9 mouse cellular contexts compared by ENCODE assay signal in the genomic region with DNA sequence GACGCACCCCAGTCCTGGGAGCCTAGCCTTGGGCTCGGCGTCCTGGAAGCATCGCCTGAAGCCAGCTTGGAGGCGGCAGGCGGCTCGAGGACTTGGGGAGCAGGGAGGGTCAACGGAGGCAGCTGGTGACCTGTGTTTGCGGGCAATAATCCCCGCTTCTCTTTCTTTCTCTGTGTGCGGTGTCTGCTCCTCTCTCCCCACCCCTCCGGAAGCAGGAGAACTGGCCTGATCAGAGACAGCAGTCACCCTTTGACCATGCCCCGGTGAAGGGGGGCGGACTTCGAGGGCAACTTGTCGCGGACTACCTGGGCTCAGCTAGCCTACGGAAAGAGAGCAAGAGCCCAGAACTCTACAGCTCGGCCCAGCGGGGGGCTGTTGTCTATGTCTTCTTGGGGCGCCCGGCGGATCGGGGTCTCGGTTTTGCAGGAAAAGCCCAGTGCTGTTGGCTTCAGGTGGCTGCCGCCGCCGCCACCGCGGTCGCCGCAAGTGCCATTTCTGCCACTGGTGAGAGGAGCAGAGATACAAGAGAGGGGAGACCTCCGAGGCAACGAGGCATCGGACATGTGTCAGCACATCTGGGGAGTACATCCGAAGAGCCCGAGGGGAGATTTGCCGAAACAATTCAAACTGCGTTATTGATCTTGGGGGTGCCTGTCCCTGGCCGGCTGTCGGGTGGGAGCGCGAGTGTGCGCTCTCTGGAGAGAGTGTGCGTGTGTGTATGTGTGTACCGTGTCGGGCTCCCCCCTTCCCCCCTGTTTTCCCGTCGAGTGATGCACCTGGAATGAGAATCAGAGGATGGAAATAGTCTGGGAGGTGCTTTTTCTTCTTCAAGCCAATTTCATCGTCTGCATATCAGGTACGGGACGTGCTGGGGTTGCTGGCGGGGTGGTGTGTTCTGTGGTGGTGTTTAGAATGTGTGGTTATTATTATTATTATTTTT. TPM values are rescaled to one million over a fixed set of nuclear protein-coding genes. Genes with fewer than 3 reads are reported as not detected.
A peak's percentile ranks its signal among the peaks of the same experiment; 100 is the strongest.
DNase-seq lines count a peak whose midpoint lies in the region; ATAC-seq and TF ChIP-seq lines count a peak whose summit lies in the region.
"Had no signal": no experiment of that assay in that cellular context is flagged by ENCODE, and none has a peak within 500 bp of the region (broad histone marks: within the 10 kb centered on the region; RNA-seq: fewer than 3 reads in every experiment).

No protein-coding gene starts in this region.

- 0 out of 2 replicates have a peak, but pooled peaks cover 6% of the 10 kb centered on the region for H3K4me1 ChIP-seq in hindbrain, embryonic 11.5 days (replicated peaks; ENCODE audit: control insufficient read depth, insufficient read depth, low read length)
- H3K4me1 ChIP-seq in midbrain, embryonic 15.5 days, result peaks cover 29% of the 10 kb centered on the region

- peak overlapping the region; percentile 71 for H3K4me3 ChIP-seq in left cerebral cortex, adult 2 months
- peak overlapping the region; percentile 58 for H3K4me3 ChIP-seq in hindbrain, embryonic 11.5 days (ENCODE audit: low read depth, low read length)
- H3K4me3 ChIP-seq in midbrain, embryonic 15.5 days, result peak overlapping the region; percentile 79

- H3K9ac ChIP-seq in hindbrain, embryonic 11.5 days (ENCODE audit: low read depth, low read length), result peak overlapping the region; percentile 34; the same call in 1 of the 2 replicates
- peak overlapping the region; percentile 54 for H3K9ac ChIP-seq in midbrain, embryonic 15.5 days
- H3K9ac ChIP-seq: liver, embryonic 14.5 days had no signal

- under 1% methylated on average over 53 of the region's 53 CpGs for WGBS in hindbrain, embryonic 11.5 days
- WGBS in midbrain, embryonic 15.5 days, result 1% methylated on average over 53 of the region's 53 CpGs

- DNase-seq in left cerebral cortex, adult 2 months (ENCODE audit: extremely low spot score in 1 of 2, low spot score in 2 of 2), result peak in 1 of 2 experiments; percentile 32
- no peak for DNase-seq in left cerebral cortex, adult 11 months (ENCODE audit: low spot score)
- DNase-seq in cerebellum, postnatal 25 days, result peak; percentile 77
- DNase-seq in hindbrain, embryonic 11.5 days (ENCODE audit: low spot score), result peak; percentile 67
- DNase-seq in ovary, postnatal 10 days (ENCODE audit: low spot score), result no peak
- no peak for DNase-seq in lung, postnatal 25 days (ENCODE audit: low spot score)

- no peaks in the 10 kb centered on the region for H3K9me3 ChIP-seq in hindbrain, embryonic 11.5 days (ENCODE audit: control insufficient read depth, low read length)
- no peaks in the 10 kb centered on the region for H3K9me3 ChIP-seq in midbrain, embryonic 15.5 days

- peak overlapping the region; percentile 98 for H3K4me2 ChIP-seq in hindbrain, embryonic 11.5 days (replicated peaks; ENCODE audit: low read depth, low read length)
- peak overlapping the region; percentile 92 for H3K4me2 ChIP-seq in midbrain, embryonic 15.5 days

- no peaks in the 10 kb centered on the region for H3K36me3 ChIP-seq in hindbrain, embryonic 11.5 days (ENCODE audit: control insufficient read depth, insufficient read depth, low read length)
- no peaks in the 10 kb centered on the region for H3K36me3 ChIP-seq in midbrain, embryonic 15.5 days (replicated peaks)

- no peak for TF ChIP-seq CTCF in left cerebral cortex, adult 2 months (IDR thresholded peaks at IDR 0.05)

- peak overlapping the region; percentile 96 for H3K27ac ChIP-seq in left cerebral cortex, adult 2 months
- H3K27ac ChIP-seq in hindbrain, embryonic 11.5 days (ENCODE audit: low read depth, low read length), result no peak overlapping the region
- peak overlapping the region; percentile 84 for H3K27ac ChIP-seq in midbrain, embryonic 15.5 days
- H3K27ac ChIP-seq: liver, embryonic 14.5 days had no signal

- peaks cover 32% of the 10 kb centered on the region for H3K27me3 ChIP-seq in hindbrain, embryonic 11.5 days (ENCODE audit: control insufficient read depth, insufficient read depth, low read length)
- H3K27me3 ChIP-seq in midbrain, embryonic 15.5 days (replicated peaks), result peaks cover 3% of the 10 kb centered on the region; the same call in 1 of the 2 replicates

- ATAC-seq in hindbrain, embryonic 11.5 days (ENCODE audit: low FRiP score), result peak; percentile 40
- ATAC-seq in midbrain, embryonic 15.5 days (replicated peaks), result peak; percentile 25; the same call in 1 of the 2 replicates
- ATAC-seq in erythroblast, adult 5-6 weeks (replicated peaks; ENCODE audit: low FRiP score, poor library complexity, severe bottlenecking), result no peak

- intact Hi-C loops in left cerebral cortex, adult 2 months (cut with DNase I), result loop anchor here (5.0 to 10.0 kb wide), 2 partner anchors 695 to 713 kb away; no protein-coding TSS in a partner anchor

RNA-seq across cellular contexts. Expression of a gene that starts 1.9 kb away (rescaled TPM):
- 100 to 1,000 TPM; 144 to 153 TPM for total RNA-seq in left cerebral cortex, adult 2 months (2021)
- polyA plus RNA-seq in hindbrain, embryonic 11.5 days (2014; fragmentation: Nextera tagmentation; extraction: Ambion mirVana), result 4.9 and 5.8 TPM in 2 replicates
- polyA plus RNA-seq in midbrain, embryonic 15.5 days (2015; fragmentation: Nextera tagmentation; extraction: Ambion mirVana), result 41.7 and 47.7 TPM in 2 replicates
- total RNA-seq in erythroblast, adult 5-6 weeks (2015; ENCODE audit: low replicate concordance), result not detected in 2 replicates
- total RNA-seq in erythroblast, adult 5-6 weeks (2017; ENCODE audit: low replicate concordance), result 0.60 TPM in 1 of 2 replicates, not detected in the other
- polyA plus RNA-seq: liver, embryonic 14.5 days had no signal

Comparison
In these comparisons a context has a peak if more than half of its experiments do, and no peak if none do; other contexts are left out.
1. DNase-seq: peak in cerebellum, postnatal 25 days (2 of 2) and hindbrain, embryonic 11.5 days (single experiment); none in left cerebral cortex, adult 11 months (single experiment), ovary, postnatal 10 days (single experiment) and lung, postnatal 25 days (single experiment).
2. RNA of a gene that starts 1.9 kb away (total RNA-seq): 144 to 153 TPM in left cerebral cortex, adult 2 months; 0.60 TPM in erythroblast, adult 5-6 weeks; every median in the first group is over 10 times any median in the second.
3. Peak in every context shown above with its lines, with median percentiles within 50 percentile points of each other: H3K4me3 ChIP-seq.